Mouse (Mus musculus) neural tube, embryonic 10.5 days (tissue): ENCODE data around the gene Glyr1.

Source experiments
- DNase-seq: peaks from one replicate; pipeline ENCODE4 v3.0.0-alpha.2; 2017; ENCODE audit warnings: low spot score; ENCODE audit errors: extremely low spot score

The Glyr1 gene

DNA sequence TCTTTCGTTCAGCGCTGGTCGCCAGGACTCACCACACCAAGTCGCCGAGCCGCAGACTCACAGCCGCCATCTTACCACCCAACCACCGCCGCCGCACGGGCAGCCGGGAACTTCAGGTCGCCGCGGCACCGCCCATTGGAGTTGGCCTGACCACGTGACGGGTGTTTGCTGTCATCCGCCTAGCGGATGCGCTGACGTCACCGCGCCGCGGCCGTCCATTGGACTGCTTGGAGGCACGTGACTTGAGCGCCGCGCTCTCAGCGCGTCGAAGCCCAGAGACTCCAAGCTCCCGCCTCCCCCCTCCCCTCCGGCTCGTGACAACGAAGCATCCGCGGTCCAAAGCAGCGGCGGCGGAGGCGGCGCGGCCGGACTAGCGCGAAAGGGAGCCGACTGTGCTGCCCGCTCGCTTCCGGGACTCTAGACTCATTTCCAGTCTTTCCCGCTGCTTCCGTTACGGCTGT lies at the start of gene Glyr1, which contains the start of gene Ubn1:
Gene Glyr1, minus strand, starts transcription at position 90 of the 461 bp plus-strand sequence.
Gene Ubn1, plus strand, starts transcription at position 284 of the 461 bp plus-strand sequence.
- peak; percentile 96 for DNase-seq

DNA sequence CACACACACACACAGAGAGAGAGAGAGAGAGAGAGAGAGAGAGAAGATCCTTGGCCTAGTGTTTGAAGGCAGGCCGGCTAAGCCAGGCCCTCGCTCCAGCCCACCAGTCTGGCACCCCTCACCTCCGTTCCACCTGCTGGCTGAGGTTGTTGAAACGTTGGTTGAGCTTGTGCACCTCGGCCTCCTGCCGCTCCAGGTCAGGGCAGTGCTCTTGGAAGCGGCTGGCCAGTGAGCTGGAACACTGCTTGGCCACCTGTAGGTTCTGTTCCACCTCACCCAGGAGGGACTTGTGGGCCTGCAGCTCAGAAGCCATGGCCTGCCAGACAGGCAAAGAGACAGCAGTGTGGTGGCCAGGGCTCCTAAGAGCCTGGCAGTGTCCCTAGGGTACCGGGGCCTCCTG lies 46.8 kb upstream of the Glyr1 start:
- DNase-seq: no peak

DNA sequence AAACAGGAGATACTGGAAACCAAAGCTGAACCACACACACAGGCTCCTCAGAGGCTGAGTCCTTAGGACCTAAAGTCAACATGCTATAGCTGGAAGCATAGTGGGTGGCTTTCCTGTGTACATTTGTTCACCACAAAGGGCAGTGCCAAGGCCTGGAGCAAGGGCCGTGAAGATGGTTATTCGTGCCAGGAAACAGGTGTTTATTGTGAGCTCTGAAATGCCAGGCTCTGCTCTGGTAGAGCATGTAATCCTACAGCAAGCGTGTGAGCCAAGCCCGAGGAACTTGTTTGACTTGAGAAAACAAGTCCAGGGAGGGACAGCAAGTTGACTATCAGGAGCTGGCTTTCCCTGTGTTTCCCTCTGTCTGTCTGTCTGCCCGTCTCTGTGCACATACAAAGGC lies 43.6 kb upstream of the Glyr1 start:
- no peak for DNase-seq

DNA sequence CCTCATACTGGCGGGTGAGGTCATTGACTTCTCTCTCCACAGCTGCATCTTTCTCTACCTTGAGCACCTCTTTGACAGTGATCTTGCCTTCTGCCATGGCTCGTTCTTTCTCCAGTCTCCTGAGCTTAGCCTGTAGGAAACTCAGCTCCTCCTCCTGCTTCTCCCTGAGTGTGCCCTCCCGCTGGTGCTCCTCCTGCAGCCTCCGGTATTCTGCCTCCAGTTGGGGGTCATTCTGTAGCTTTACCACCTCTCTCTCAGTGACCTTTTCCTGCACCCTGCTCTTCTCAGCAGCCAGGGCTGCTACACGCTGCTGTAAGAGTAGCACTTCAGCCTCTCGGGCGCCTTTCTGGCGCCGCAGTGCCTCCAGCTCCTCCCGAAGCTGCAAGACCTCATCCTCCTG lies 39.4 kb upstream of the Glyr1 start:
- no peak for DNase-seq

DNA sequence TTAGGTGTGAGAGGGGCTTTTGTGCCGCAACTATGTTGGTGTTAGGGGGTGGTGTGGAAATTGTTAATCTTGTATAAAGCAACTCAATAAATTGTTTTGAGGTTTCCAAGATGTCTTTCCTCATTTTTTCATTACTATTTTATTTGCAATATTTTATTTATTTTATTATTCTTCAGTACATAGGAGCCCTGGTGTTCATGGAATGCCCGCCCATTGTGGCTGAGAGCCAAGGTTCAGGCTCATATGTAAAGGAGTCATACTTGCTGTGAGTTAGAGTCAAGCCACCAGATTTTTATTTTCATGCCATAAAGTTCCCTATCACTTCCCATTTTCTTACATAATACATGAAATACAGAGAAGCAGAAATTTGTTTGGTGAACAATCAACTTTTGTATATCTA lies 36.5 kb upstream of the Glyr1 start:
- DNase-seq: no peak

DNA sequence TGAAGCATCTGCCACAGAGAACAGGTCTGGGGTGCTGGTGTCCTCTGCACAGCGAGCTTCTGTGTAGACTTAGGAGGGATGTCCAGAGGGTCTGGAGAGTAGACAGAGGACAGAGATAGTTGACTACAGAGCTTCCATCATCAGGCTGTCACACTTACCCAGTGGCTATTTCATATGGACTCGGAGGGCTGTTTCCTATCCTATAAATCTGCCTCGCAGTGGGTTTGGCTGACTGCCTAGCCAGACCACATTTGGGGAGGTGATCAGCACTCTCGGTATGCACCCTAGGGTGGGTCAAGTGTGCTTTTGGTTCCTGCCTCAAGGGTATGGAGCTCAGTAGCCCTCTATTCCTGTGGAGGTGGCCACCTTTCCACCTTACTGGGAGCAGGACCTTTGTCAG lies 35.5 kb upstream of the Glyr1 start:
- DNase-seq: no peak

DNA sequence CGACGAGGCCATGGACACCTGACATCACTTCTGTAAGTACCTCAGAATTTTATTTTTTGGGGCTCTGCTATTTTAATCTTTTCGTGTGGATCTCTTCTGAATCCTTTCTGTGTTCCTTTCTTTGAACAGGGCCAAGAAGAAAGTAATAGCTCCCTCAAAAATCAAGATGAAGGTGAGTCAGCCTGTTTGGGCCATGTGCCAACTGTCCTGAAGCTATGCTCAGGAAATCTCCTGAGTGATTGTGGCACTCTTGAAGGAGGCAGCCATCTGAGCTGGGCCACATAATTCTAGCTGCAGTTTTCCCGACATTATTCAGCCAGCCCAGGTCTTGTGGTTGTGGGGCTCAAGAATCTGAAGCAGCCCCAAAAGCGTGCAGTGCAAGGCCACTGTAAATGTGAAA lies 24.7 kb upstream of the Glyr1 start:
- DNase-seq: no peak

DNA sequence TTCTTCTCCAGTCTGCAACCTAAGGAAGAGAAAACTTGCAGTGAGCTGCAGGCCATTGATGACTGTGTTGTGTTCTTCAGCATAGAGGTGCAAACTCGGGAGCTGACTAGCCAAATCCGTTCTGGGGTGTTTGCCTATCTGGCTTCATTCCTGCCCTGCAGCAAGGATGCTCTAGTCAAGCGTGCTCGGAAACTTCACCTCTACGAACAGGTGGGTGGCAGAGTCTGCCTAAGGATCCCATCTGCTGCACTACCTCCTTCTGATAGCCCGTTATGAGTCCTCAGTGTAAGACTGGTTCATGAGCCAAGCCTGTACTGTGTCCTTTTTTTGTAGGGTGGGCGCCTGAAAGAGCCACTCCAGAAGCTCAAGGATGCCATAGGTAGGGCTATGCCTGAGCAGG lies 22.3 kb upstream of the Glyr1 start:
- no peak for DNase-seq

DNA sequence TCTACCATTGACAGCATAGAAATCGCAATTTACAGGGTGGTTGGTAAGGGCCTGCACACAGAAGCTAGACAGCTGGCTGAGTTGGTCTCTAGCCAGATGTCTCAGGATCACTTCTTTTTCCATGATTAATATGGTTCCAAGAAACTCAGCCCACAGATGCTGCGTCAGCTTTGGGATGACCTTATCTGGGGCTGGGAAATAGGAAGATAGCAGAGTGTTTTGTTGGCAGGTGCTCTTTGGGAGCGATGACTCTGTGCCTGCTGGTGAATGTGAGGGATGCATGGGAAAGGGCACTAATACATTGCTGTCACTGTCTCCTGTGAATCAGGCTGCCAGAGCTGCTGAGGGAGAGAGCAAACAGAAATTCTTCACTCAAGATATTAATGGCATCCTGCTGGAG lies 20.7 kb upstream of the Glyr1 start:
- no peak for DNase-seq

DNA sequence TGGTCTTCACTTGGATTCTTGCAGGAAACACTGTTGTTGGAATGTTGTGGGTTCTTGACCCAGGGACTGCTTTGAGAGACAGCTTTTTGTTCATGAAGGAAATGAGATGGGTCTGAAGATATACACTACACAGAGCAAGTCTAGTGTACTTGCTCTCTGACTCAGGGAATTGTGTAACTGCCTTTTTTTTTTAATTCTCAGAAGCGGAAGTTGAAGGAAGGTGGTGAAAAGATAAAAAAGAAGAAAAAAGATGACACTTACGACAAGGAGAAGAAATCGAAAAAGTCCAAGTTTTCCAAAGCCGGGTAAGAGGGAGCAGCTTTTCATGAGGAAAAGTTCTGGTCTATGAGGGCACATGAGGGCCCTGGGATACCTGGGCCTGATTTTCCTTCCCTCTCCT lies 13.8 kb upstream of the Glyr1 start:
- no peak for DNase-seq

DNA sequence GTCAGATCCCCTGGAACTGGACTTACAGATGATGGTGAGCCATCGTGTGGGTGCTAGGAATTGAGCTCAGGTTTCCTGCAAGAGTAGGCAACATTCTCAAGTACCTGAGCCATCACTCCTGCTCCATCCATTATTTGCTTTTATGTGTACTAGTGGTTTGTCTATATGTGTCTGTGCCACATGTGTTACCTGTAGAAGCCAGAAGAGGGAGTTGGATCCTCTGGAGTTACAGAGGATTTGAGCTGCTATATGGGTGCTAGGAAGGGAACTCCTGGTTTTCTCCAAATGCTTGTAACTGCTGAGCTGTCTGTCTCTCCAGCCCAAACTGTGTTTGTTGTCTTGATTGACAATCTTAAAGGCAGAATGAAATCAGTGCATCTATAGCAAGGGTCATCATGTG lies 8.5 kb upstream of the Glyr1 start:
- DNase-seq: no peak

DNA sequence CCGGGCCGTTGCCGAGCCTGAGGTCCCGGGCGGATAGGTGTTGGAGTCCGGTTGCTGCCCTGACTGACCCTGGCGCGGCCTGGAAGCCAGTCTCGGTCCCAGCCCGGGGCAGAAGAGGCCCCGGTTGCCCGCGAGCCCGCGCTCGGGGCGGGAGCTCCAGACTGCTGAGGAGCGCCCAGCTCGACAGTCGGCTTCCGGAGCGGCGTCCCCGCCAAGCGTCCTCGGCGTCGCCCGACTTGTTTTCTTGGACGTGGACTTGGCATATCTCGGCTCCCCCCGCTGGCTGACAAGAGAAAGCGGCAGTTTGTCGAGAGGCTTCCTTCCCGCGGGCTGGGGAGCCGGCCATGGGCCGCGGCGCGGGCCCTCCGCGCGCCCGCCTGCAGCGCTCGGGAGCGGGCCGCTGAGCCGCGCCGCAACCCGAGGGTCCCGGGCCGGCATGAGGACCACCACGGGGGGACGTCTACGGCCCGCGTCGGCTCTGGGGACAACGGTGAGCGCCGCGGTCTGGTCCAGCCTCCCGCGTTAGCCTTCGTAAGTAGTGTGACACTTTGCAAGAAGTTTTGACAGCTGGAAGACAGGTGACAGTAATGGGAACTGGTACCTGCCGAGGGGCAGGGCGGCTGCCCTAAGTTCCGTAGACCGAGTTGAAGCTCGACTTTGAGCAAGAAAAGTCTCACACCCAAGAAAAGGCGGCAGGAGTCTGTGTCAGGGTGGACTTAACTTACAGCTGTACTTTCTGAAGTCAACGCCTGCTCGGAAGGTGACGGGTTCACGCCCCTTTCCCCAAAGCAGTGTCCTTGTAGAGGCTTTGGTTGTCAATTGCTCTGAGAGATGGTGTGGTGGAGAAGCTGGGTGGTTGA lies 818 bp upstream of the Glyr1 start:
- peak; percentile 82 for DNase-seq

DNA sequence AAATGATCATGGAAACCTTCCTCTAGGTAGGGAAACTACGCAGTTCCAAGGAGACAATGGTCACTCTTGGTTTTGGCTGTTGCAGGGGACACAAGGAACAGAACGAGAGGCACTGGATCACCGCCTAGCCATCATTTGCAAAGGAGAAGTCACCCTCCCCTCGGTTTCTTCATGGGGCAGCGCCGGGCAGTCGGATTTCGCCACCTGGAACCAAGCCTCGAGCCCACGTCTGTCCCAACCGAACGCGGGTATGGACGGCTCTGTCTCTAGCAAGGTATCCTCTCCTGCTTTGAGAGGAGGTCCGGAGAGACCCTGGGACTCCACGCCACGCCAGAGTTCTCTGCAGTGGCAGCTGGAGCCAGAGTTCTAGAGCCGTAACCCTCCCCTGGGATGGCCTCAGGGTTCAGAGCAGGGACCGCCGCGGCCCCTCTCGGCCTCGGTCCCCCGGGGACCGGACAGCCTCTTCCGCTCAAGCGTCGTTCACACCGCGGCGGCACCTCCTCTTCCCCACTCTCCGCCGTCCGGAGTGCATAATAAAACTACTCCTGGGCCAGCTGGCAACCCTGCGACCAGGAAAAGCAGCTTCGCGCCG lies 385 bp downstream of the Glyr1 start:
- no peak for DNase-seq

DNA sequence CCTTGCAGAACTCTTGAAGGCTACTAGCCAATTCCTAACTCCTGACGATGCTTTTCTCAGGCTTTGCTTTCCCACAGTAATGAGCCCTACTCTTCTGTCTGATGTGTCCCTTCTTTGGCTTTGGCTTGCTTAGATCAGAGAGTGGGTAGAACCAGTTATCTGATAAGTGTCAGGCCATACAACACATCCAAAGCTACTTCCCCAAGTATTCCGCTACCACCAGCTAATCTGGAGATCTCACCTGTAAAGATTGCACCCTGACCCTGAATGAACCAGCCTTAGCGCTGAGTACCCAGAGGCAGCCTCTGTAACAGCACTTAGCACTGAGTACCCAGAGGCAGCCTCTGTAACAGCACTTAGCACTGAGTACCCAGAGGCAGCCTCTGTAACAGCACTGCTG lies 4.3 kb downstream of the Glyr1 start:
- no peak for DNase-seq

DNA sequence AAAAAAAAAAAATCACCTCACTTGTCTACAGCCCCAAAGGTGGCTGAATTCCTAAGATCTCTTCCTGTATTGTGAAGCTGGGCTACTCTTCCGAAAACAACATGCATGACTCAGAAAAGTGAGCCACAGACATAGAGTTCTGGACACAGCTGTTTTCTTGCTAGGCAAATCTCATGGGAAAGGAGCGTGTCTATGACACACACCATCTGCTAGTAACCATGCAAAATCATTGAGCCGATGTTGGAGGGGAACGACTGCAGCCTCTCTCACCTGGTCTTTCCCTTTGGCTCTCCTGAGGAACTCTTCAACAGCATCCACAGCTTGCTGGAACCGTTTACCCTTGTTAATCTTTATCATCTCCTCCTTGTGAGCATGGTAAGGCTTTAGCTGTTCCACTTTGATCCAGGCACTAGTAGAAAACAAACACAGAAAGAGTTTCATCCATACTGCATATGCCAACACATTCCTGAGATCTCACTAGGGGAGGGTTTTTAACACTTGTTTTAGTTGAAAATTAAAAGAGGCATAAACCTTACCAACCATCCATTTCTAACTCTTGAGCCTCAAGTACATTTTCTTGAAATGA lies 12.9 kb downstream of the Glyr1 start:
- no peak for DNase-seq

DNA sequence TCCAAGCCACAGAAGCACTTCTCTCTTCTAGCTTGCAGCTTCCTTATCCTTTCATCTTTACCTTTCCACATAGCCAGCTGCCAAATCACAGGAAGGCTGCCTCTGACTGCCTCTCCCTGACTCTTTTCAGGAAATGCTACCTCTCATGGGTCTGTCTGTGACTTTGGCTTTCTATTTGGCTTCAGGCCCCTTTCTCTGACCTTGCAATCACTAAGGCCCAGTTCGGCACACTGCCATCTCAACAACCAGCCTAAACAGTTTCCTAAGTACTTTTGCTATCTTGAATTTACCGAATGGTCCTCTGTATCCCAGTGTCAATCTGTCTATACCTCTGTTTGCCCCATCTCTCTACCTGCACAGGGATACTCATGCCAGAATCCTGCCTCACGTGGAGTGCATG lies 14.1 kb downstream of the Glyr1 start:
- DNase-seq: no peak

DNA sequence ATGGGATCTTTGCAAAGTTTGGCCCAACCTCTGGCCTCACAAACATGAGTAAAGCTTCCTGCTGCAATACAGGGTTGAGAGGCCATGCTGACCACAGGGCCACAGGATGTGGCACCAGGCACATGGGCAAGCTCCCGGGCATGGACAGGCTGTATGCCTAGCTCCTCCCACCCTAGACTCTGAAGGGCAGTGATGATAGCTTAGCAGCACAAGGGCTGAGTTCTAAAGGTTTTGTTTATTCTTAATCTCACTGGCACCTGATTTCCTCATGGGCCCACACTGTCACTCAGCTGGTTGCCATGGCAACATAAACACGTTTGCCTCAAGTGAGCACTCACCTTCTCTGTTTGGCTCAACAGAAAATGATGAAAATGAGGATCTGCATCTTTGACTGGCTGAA lies 19.8 kb downstream of the Glyr1 start:
- DNase-seq: no peak

DNA sequence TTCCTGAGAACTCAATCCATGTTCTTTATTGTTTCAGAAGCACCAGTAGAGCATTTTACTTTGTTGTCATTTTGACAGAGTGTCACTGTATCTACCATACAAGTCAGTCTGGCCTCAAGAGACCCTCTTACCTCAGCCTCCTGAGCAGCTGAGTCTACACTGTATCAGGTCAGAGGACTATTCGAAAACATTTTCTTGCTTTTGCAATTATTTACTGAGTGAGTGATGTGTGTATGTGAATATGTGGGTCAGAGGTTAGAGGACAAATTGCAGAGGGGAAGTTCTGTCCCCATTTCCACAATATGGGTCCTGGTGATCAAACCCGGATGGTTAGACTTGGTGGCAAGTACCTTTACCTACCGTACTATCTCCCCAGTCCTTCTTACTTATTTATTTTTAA lies 25.6 kb downstream of the Glyr1 start:
- no peak for DNase-seq

DNA sequence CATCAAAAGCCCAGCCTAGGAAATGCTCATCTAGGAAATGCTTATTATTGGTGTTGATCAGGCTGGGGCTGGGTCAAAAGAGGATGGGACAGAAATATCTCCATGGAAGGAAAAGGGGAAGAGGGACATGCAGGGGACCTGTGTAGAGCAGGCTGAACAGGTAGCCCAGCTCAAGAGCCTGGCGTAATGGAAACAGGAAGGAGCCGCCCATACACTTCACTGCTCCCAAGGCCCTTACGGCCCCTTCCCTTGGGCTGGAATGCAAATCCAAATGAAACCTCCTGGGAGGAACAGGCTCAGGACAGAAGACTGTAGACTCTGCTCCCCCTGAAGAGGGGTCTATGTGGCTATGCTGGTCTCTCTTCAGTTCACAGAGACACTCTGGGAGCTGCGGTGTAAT lies 35.1 kb downstream of the Glyr1 start:
- DNase-seq: no peak

DNA sequence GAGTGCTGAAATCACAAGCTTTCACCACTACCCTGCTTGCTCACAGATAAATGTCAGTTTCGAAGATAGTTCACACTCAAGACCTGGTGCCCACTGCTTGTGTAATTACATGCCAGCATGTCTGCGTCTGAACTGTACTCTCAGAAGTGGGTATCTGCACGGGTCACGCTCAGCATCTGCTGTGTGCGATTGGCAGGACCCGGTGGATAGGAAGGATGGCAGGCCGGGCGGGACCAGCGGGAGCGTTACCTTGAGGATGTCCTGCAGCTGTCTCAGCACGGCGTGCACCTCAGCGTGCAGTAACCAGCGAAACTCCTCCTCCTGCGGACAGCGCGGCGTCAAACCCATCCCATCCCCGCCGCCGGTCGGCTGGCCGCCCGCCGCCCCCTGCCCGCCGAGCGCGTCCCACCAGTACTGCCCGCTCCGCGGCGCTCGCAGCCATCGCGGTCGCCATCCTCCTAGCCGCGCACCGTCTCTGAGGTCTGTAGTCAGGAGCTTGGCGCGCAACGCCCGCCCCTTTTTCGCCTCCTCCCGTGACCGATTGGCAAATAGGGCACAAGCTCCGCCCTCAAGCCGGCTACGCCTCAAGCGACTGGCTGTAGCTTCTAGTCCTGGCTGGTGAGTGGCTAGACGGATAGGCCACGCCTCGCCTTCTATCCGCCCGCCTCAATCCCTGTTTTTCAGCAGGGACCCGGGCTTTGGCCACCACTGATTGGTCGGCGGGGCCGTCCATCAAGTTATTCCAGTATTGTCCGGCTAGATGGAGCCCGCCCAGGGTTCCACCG lies 36.4 kb downstream of the Glyr1 start, which contains the start of gene Rogdi:
Gene Rogdi, minus strand, starts transcription at position 500 of the 785 bp plus-strand sequence.
- peak; percentile 97 for DNase-seq
